Mouse (Mus musculus): Measurements from ENCODE around the gene Map3k3. TPM values are rescaled to one million over a fixed set of nuclear protein-coding genes. Genes with fewer than 3 reads are reported as not detected.

Map3k3 gene
- polyA plus RNA-seq, 1 experiment from 2014 or later = 33.4 TPM

- under 1% methylated on average over 4 of the region's 4 CpGs for WGBS
- Histone ChIP-seq H3K4me3 (ENCODE audit: low read depth, low read length) (no peak overlapping the region), H3K36me3 (ENCODE audit: insufficient read depth) (peaks cover 24% of the 10 kb centered on the region), H3K9me3 (ENCODE audit: low read depth, low read length) (no peaks in the 10 kb centered on the region), H3K27me3 (ENCODE audit: insufficient read depth, low read length) (no peaks in the 10 kb centered on the region), H3K4me1 (ENCODE audit: insufficient read depth) (no peaks in the 10 kb centered on the region), H3K9ac (no peak overlapping the region), H3K27ac (ENCODE audit: low read depth) (no peak overlapping the region), H3K4me2 (no peak overlapping the region)
- TF ChIP-seq CTCF (IDR thresholded peaks at IDR 0.05; ENCODE audit: low read depth) = peak; percentile 83
- ATAC-seq (ENCODE audit: insufficient read depth) = no peak
- DNase-seq = peak; percentile 88
Observed at GRCm38 (mm10) chr11:106076321-106076720, 8.1 kb upstream of the Map3k3 start.

GRCm38 (mm10) chr11:106084911-106085561 lies 623 bp downstream of the Map3k3 start:
- no peak for TF ChIP-seq CTCF (IDR thresholded peaks at IDR 0.05; ENCODE audit: low read depth)
- under 1% methylated on average over 59 of the region's 61 CpGs for WGBS
- peak overlapping the region; percentile 99 for H3K27ac ChIP-seq (ENCODE audit: low read depth)
- H3K9me3 ChIP-seq (ENCODE audit: low read depth, low read length) = no peaks in the 10 kb centered on the region
- no peaks in the 10 kb centered on the region for H3K27me3 ChIP-seq (ENCODE audit: insufficient read depth, low read length)
- peaks cover 3% of the 10 kb centered on the region; the same call in 1 of the 2 replicates for H3K4me1 ChIP-seq (ENCODE audit: insufficient read depth)
- ATAC-seq (ENCODE audit: insufficient read depth) = peak; percentile 72
- H3K36me3 ChIP-seq (ENCODE audit: insufficient read depth) = no peaks in the 10 kb centered on the region
- H3K9ac ChIP-seq = peak overlapping the region; percentile 86
- peak; percentile 85 for DNase-seq
- H3K4me2 ChIP-seq = peak overlapping the region; percentile 76
- H3K4me3 ChIP-seq (ENCODE audit: low read depth, low read length) = peak overlapping the region; percentile 94

- H3K9ac ChIP-seq = no peak overlapping the region
- 0 out of 2 replicates have a peak overlapping the region, but pooled peaks have one; percentile 16 for H3K27ac ChIP-seq (ENCODE audit: low read depth)
- ATAC-seq (ENCODE audit: insufficient read depth) (no peak), DNase-seq (peak; percentile 53)
- no peaks in the 10 kb centered on the region for H3K4me1 ChIP-seq (ENCODE audit: insufficient read depth)
- no peaks in the 10 kb centered on the region for H3K27me3 ChIP-seq (ENCODE audit: insufficient read depth, low read length)
- H3K4me2 ChIP-seq = no peak overlapping the region
- H3K4me3 ChIP-seq (ENCODE audit: low read depth, low read length) = no peak overlapping the region
- peaks cover 12% of the 10 kb centered on the region; the same call in 1 of the 2 replicates for H3K36me3 ChIP-seq (ENCODE audit: insufficient read depth)
- H3K9me3 ChIP-seq (ENCODE audit: low read depth, low read length) = no peaks in the 10 kb centered on the region
- WGBS = 80% methylated on average over 1 of the region's 1 CpGs
- no peak for TF ChIP-seq CTCF (IDR thresholded peaks at IDR 0.05; ENCODE audit: low read depth)
Observed at GRCm38 (mm10) chr11:106098223-106098622, 13.8 kb downstream of the Map3k3 start.

- TF ChIP-seq CTCF (IDR thresholded peaks at IDR 0.05; ENCODE audit: low read depth) = no peak
- H3K9me3 ChIP-seq (ENCODE audit: low read depth, low read length) = no peaks in the 10 kb centered on the region
- no peak overlapping the region for H3K27ac ChIP-seq (ENCODE audit: low read depth)
- H3K27me3 ChIP-seq (ENCODE audit: insufficient read depth, low read length) = no peaks in the 10 kb centered on the region
- DNase-seq = no peak
- H3K4me3 ChIP-seq (ENCODE audit: low read depth, low read length) = no peak overlapping the region
- H3K4me2 ChIP-seq = no peak overlapping the region
- WGBS = 84% methylated on average over 3 of the region's 3 CpGs
- no peak for ATAC-seq (ENCODE audit: insufficient read depth)
- H3K36me3 ChIP-seq (ENCODE audit: insufficient read depth) = peaks cover 17% of the 10 kb centered on the region; the same call in 1 of the 2 replicates
- H3K9ac ChIP-seq = no peak overlapping the region
- H3K4me1 ChIP-seq (ENCODE audit: insufficient read depth) = no peaks in the 10 kb centered on the region
Observed at GRCm38 (mm10) chr11:106102866-106103265, 18.5 kb downstream of the Map3k3 start.

- no peak for TF ChIP-seq CTCF (IDR thresholded peaks at IDR 0.05; ENCODE audit: low read depth)
Observed at GRCm38 (mm10) chr11:106106047-106106587, 21.7 kb downstream of the Map3k3 start.

GRCm38 (mm10) chr11:106111688-106112087 lies 27.3 kb downstream of the Map3k3 start:
- Histone ChIP-seq H3K4me1 (ENCODE audit: insufficient read depth) (no peaks in the 10 kb centered on the region), H3K9ac (no peak overlapping the region), H3K27me3 (ENCODE audit: insufficient read depth, low read length) (no peaks in the 10 kb centered on the region), H3K4me3 (ENCODE audit: low read depth, low read length) (no peak overlapping the region), H3K9me3 (ENCODE audit: low read depth, low read length) (no peaks in the 10 kb centered on the region), H3K36me3 (ENCODE audit: insufficient read depth) (peaks cover 26% of the 10 kb centered on the region), H3K4me2 (no peak overlapping the region), H3K27ac (ENCODE audit: low read depth) (no peak overlapping the region)
- TF ChIP-seq CTCF (IDR thresholded peaks at IDR 0.05; ENCODE audit: low read depth) = no peak
- ATAC-seq (ENCODE audit: insufficient read depth) = no peak
- DNase-seq = no peak

More at GRCm38 (mm10) chr11:106106047-106106587, 21.7 kb downstream of the Map3k3 start:
- Histone ChIP-seq H3K9me3 (ENCODE audit: low read depth, low read length) (no peaks in the 10 kb centered on the region), H3K36me3 (ENCODE audit: insufficient read depth) (peaks cover 17% of the 10 kb centered on the region; the same call in 1 of the 2 replicates), H3K4me1 (ENCODE audit: insufficient read depth) (no peaks in the 10 kb centered on the region), H3K4me2 (no peak overlapping the region), H3K27me3 (ENCODE audit: insufficient read depth, low read length) (no peaks in the 10 kb centered on the region), H3K27ac (ENCODE audit: low read depth) (no peak overlapping the region), H3K4me3 (ENCODE audit: low read depth, low read length) (no peak overlapping the region), H3K9ac (no peak overlapping the region)
- DNase-seq (no peak), ATAC-seq (ENCODE audit: insufficient read depth) (no peak)
- WGBS = 81% methylated on average over 8 of the region's 8 CpGs

- WGBS = 89% methylated on average over 5 of the region's 5 CpGs
- TF ChIP-seq CTCF (IDR thresholded peaks at IDR 0.05; ENCODE audit: low read depth) = no peak
- Histone ChIP-seq H3K9me3 (ENCODE audit: low read depth, low read length) (no peaks in the 10 kb centered on the region), H3K9ac (no peak overlapping the region), H3K4me1 (ENCODE audit: insufficient read depth) (no peaks in the 10 kb centered on the region), H3K4me3 (ENCODE audit: low read depth, low read length) (no peak overlapping the region), H3K27ac (ENCODE audit: low read depth) (no peak overlapping the region; the same call in 1 of the 2 replicates), H3K27me3 (ENCODE audit: insufficient read depth, low read length) (no peaks in the 10 kb centered on the region), H3K36me3 (ENCODE audit: insufficient read depth) (peaks cover 70% of the 10 kb centered on the region), H3K4me2 (no peak overlapping the region)
- ATAC-seq (ENCODE audit: insufficient read depth) = no peak
- no peak for DNase-seq
Observed at GRCm38 (mm10) chr11:106122221-106122620, 37.8 kb downstream of the Map3k3 start.

Measured in lung, embryonic 14.5 days (tissue).